Mouse (Mus musculus): Measurements from ENCODE around the gene Rhobtb1.

DNA sequence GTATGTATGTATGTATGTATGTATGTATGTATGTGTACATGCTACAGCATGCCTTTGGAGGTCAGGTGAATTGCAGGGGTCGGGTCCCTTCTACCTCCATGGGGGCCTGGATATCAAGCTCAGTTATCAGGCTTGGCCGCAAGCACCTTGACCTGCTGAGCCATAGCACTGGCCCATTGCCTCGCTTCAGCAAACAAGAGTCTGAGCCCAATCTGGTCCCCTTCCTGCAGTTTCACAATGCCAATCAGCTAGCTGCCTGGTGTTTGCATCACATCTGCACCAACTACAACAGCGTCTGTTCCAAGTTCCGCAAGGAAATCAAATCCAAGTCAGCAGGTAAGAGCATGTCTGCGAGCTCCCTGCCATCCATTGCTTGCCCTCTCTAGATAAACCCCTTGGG lies 137.5 kb downstream of the Rhobtb1 start:
- TF ChIP-seq CTCF (IDR thresholded peaks at IDR 0.05; ENCODE audit: low read depth, low read length) (no peak), POLR2A (IDR thresholded peaks at IDR 0.05; ENCODE audit: borderline replicate concordance, low read depth, low read length) (no peak)
